Mouse (Mus musculus) heart, embryonic 11.5 days (tissue): ENCODE measurements around the gene Lsm3. TPM values are rescaled to one million over a fixed set of nuclear protein-coding genes. Genes with fewer than 3 reads are reported as not detected.
A peak's percentile ranks its signal among the peaks of the same experiment; 100 is the strongest.

Experiments
- ATAC-seq: fragments of 200-750 bp; cut with Nextera tagmentation; replicated peaks from 2 replicates; pipeline ENCODE4 v1.8.0; 2017; ENCODE audit warnings: moderate library complexity; ENCODE audit not compliant: insufficient number of reproducible peaks, low FRiP score, low TSS enrichment
- H3K27ac ChIP-seq: fragments of 300-500 bp; sonication (generic); 2 replicates; pipeline ENCODE4 v1.5.1; 2014; ENCODE audit warnings: mild to moderate bottlenecking, low read depth, low read length
- H3K27me3 ChIP-seq: fragments of 300-500 bp; sonication (generic); 2 replicates; pipeline ENCODE4 v1.6.1; 2014; ENCODE audit warnings: mild to moderate bottlenecking, low read length, mixed read lengths; ENCODE audit not compliant: control insufficient read depth, insufficient read depth
- H3K36me3 ChIP-seq: fragments of 300-500 bp; sonication (generic); 2 replicates; pipeline ENCODE4 v1.6.1; 2014; ENCODE audit warnings: mild to moderate bottlenecking, low read length, moderate library complexity, mixed read lengths; ENCODE audit not compliant: control insufficient read depth, insufficient read depth
- H3K4me1 ChIP-seq: fragments of 300-500 bp; sonication (generic); 2 replicates; pipeline ENCODE4 v1.6.1; 2014; ENCODE audit warnings: low read length; ENCODE audit not compliant: control insufficient read depth, insufficient read depth
- H3K4me2 ChIP-seq: fragments of 300-500 bp; sonication (generic); 2 replicates; pipeline ENCODE4 v1.6.1; 2014; ENCODE audit warnings: mild to moderate bottlenecking, moderate library complexity
- H3K4me3 ChIP-seq: fragments of 300-500 bp; sonication (generic); 2 replicates; pipeline ENCODE4 v1.5.1; 2014; ENCODE audit warnings: low read depth, low read length
- H3K9ac ChIP-seq: fragments of 300-500 bp; sonication (generic); 2 replicates; pipeline ENCODE4 v1.6.1; 2014; ENCODE audit warnings: mild to moderate bottlenecking, low read depth, low read length, moderate library complexity
- H3K9me3 ChIP-seq: fragments of 300-500 bp; sonication (generic); replicated peaks from 2 replicates; pipeline ENCODE4 v1.6.1; 2016; ENCODE audit warnings: low read length; ENCODE audit not compliant: control insufficient read depth
- WGBS: fragments of 180-500 bp; shearing (Covaris S2); extraction: QIAGEN DNeasy Blood & Tissue Kit; methylation state at CpG from one replicate; pipeline ENCODE4 v1.1.7; 2014; ENCODE audit not compliant: insufficient replicate concordance; 5-methylcytosine and 5-hydroxymethylcytosine counted together
- polyA plus RNA-seq: library from polyadenylated mRNA; unstranded; fragments of >200 nt; fragmentation: Nextera tagmentation; extraction: Ambion mirVana; gene quantifications from 2 replicates; pipeline ENCODE4 v1.2.1, GENCODE M21; 2014

Lsm3 gene
- polyA plus RNA-seq, 1 experiment from 2014 or later, result 209 TPM

- Histone ChIP-seq H3K4me3 (peak overlapping the region; percentile 80), H3K27me3 (no peaks in the 10 kb centered on the region), H3K9ac (peak overlapping the region; percentile 88), H3K4me2 (peak overlapping the region; percentile 86), H3K27ac (no peak overlapping the region), H3K36me3 (peaks cover 8% of the 10 kb centered on the region), H3K4me1 (peaks cover 16% of the 10 kb centered on the region), H3K9me3 (no peaks in the 10 kb centered on the region)
- 59% methylated on average over 9 of the region's 9 CpGs for WGBS
- no peak for ATAC-seq
These were observed 41.1 kb upstream of the Lsm3 start for GRCm38 (mm10) chr6:91474441-91475190.

GRCm38 (mm10) chr6:91476541-91476940 is 39.2 kb upstream of the Lsm3 start:
- 83% methylated on average over 2 of the region's 2 CpGs for WGBS
- Histone ChIP-seq H3K4me2 (no peak overlapping the region), H3K4me1 (peaks cover 16% of the 10 kb centered on the region), H3K4me3 (no peak overlapping the region), H3K9ac (no peak overlapping the region), H3K9me3 (no peaks in the 10 kb centered on the region), H3K36me3 (peaks cover 18% of the 10 kb centered on the region), H3K27ac (no peak overlapping the region), H3K27me3 (no peaks in the 10 kb centered on the region)
- ATAC-seq, result no peak

GRCm38 (mm10) chr6:91483371-91483770 is 32.4 kb upstream of the Lsm3 start:
- ATAC-seq, result no peak
- WGBS, result 90% methylated on average over 2 of the region's 2 CpGs
- H3K27ac ChIP-seq, result no peak overlapping the region

DNA sequence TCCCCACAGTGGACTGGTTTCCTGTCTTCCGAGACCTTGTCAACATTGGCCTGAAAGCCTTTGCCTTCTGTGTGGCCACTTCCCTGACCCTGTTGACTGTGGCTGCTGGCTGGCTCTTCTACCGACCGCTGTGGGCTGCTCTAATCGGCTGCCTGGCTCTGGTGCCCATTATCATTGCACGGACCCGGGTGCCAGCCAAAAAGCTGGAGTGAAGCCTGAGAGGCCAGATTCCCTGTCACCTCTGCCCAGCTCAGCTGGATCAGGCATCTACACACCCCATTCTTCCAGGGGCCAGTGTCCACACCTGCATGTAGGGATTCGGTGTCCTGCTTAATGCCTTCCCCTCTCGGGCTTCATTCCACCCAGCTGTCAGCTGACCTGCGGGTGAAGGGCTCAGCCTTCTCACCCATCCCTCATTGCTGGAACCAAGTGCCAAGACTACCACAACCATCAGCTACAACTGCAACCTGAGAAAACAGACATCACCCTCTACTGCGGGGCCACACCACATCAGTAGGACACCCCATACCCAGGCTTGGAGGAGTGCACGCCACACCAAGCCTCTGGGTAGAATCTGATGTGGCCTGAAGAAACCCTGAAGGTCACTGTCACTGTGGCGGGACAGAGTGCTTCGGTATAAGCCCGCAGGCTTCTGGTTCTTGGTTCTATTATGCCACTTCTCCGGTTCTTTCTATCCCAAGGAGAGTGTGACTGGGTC is 28.8 kb upstream of the Lsm3 start:
- no peaks in the 10 kb centered on the region for H3K27me3 ChIP-seq
- peaks cover 3% of the 10 kb centered on the region; the same call in 1 of the 2 replicates for H3K4me1 ChIP-seq
- no peak for ATAC-seq
- H3K9me3 ChIP-seq, result no peaks in the 10 kb centered on the region
- no peak overlapping the region for H3K4me3 ChIP-seq
- 86% methylated on average over 15 of the region's 15 CpGs for WGBS
- no peak overlapping the region for H3K4me2 ChIP-seq
- no peak overlapping the region for H3K27ac ChIP-seq
- no peak overlapping the region for H3K9ac ChIP-seq
- H3K36me3 ChIP-seq, result peaks cover 27% of the 10 kb centered on the region

More at GRCm38 (mm10) chr6:91483371-91483770, 32.4 kb upstream of the Lsm3 start:
- H3K27me3 ChIP-seq, result no peaks in the 10 kb centered on the region
- peaks cover 42% of the 10 kb centered on the region for H3K36me3 ChIP-seq
- no peak overlapping the region for H3K4me3 ChIP-seq
- no peak overlapping the region for H3K4me2 ChIP-seq
- H3K9ac ChIP-seq, result no peak overlapping the region
- no peaks in the 10 kb centered on the region for H3K9me3 ChIP-seq
- H3K4me1 ChIP-seq, result peaks cover 3% of the 10 kb centered on the region; the same call in 1 of the 2 replicates

GRCm38 (mm10) chr6:91488496-91489212 is 27.1 kb upstream of the Lsm3 start:
- H3K9ac ChIP-seq, result no peak overlapping the region
- H3K4me1 ChIP-seq, result no peaks in the 10 kb centered on the region; the same call in 1 of the 2 replicates
- no peak overlapping the region for H3K4me3 ChIP-seq
- H3K27ac ChIP-seq, result no peak overlapping the region
- 57% methylated on average over 9 of the region's 9 CpGs for WGBS
- H3K27me3 ChIP-seq, result no peaks in the 10 kb centered on the region
- H3K9me3 ChIP-seq, result no peaks in the 10 kb centered on the region
- no peak for ATAC-seq
- no peak overlapping the region for H3K4me2 ChIP-seq
- H3K36me3 ChIP-seq, result peaks cover 15% of the 10 kb centered on the region

DNA sequence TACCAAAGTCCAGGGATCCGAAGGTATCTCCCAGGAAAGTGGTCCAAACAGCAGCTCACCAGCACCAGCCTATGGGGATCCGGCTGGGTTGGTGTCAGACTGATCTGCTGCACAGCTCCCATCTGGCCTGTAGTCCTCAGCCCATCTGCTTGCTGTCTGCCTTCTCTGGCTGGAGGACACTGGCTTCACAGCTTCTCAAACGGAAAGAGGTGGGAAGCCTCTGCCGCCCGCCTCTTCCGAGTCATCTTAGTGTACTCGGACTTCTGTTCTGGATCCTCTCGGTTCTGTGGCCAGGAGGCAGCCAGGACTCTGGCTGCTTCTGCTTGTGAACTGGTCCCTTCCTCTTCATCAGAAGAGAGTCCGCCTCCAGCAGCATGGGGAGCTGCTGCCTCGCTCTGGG is 25.9 kb upstream of the Lsm3 start:
- peaks cover 18% of the 10 kb centered on the region for H3K36me3 ChIP-seq
- 80% methylated on average over 10 of the region's 10 CpGs for WGBS
- no peak overlapping the region for H3K27ac ChIP-seq
- H3K4me2 ChIP-seq, result no peak overlapping the region
- H3K27me3 ChIP-seq, result no peaks in the 10 kb centered on the region
- no peak overlapping the region for H3K4me3 ChIP-seq
- no peaks in the 10 kb centered on the region for H3K9me3 ChIP-seq
- H3K9ac ChIP-seq, result no peak overlapping the region
- H3K4me1 ChIP-seq, result no peaks in the 10 kb centered on the region; the same call in 1 of the 2 replicates
- no peak for ATAC-seq

DNA sequence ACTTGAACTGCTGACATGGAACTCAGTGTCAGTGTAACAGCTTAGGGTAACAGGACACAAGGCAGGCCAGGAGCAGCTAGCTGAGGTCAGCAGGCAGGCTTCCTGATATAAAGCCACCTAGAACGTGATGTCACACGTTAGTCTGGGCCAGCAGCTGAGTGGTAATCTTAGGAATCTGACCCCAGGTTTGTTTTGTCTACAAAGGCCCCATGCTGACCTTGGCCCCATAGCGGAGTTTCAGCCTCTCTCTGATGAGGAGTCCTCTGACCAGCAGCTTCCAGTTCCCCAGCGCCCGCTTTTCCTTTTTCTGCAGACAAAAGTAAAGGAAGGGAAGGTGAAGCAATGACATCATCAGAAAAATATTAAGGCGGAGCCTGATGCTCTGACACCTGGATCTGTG is 24.7 kb upstream of the Lsm3 start:
- ATAC-seq, result no peak
- H3K36me3 ChIP-seq, result peaks cover 9% of the 10 kb centered on the region; the same call in 1 of the 2 replicates
- WGBS, result 66% methylated on average over 6 of the region's 6 CpGs

GRCm38 (mm10) chr6:91493053-91493452 is 22.7 kb upstream of the Lsm3 start:
- peaks cover 8% of the 10 kb centered on the region for H3K36me3 ChIP-seq
- no peaks in the 10 kb centered on the region for H3K9me3 ChIP-seq

More for the DNA sequence above, 24.7 kb upstream of the Lsm3 start:
- no peak overlapping the region for H3K27ac ChIP-seq
- no peak overlapping the region for H3K4me2 ChIP-seq
- no peaks in the 10 kb centered on the region for H3K27me3 ChIP-seq
- H3K9ac ChIP-seq, result no peak overlapping the region
- no peak overlapping the region for H3K4me3 ChIP-seq
- no peaks in the 10 kb centered on the region; the same call in 1 of the 2 replicates for H3K4me1 ChIP-seq
- H3K9me3 ChIP-seq, result no peaks in the 10 kb centered on the region

More at GRCm38 (mm10) chr6:91493053-91493452, 22.7 kb upstream of the Lsm3 start:
- Histone ChIP-seq H3K4me2 (no peak overlapping the region), H3K27ac (no peak overlapping the region), H3K9ac (no peak overlapping the region), H3K4me3 (no peak overlapping the region), H3K27me3 (no peaks in the 10 kb centered on the region), H3K4me1 (no peaks in the 10 kb centered on the region; the same call in 1 of the 2 replicates)
- whole genome bisulfite sequencing, result 84% methylated on average over 10 of the region's 10 CpGs
- ATAC-seq, result no peak
